Mouse (Mus musculus) spleen, postnatal 10 days (tissue): ENCODE measurements around the gene Clpb.

Experiments used
- DNase-seq, 2 experiments: peaks; one replicate each; pipeline ENCODE4 v3.0.0; 2021 to 2022; ENCODE audit warnings: low spot score in 2 of 2

Clpb gene

GRCm38 (mm10) chr7:101820295-101821030, 157.0 kb downstream of the Clpb start:
- no peak for DNase-seq

- DNase-seq = no peak
Observed at GRCm38 (mm10) chr7:101821571-101822501, 158.4 kb downstream of the Clpb start.

- no peak for DNase-seq
Observed at GRCm38 (mm10) chr7:101822836-101823757, 159.7 kb downstream of the Clpb start.

GRCm38 (mm10) chr7:101823758-101824630, 160.6 kb downstream of the Clpb start:
- DNase-seq = no peak

GRCm38 (mm10) chr7:101830373-101830772, 166.9 kb downstream of the Clpb start:
- DNase-seq = no peak

GRCm38 (mm10) chr7:101831437-101831836, 168.0 kb downstream of the Clpb start:
- no peak for DNase-seq

- DNase-seq = no peak
Observed at GRCm38 (mm10) chr7:101832372-101832771, 168.9 kb downstream of the Clpb start.

- DNase-seq = no peak
Observed at GRCm38 (mm10) chr7:101833352-101833751, 169.9 kb downstream of the Clpb start.

- no peak for DNase-seq
Observed at GRCm38 (mm10) chr7:101833916-101834584, 170.6 kb downstream of the Clpb start.

GRCm38 (mm10) chr7:101834903-101835302, 171.5 kb downstream of the Clpb start:
- DNase-seq = no peak

GRCm38 (mm10) chr7:101835457-101836109, 172.2 kb downstream of the Clpb start:
- DNase-seq = no peak

- peak; percentile 52 to 63 for DNase-seq
Observed at GRCm38 (mm10) chr7:101836271-101837153, 173.1 kb downstream of the Clpb start.

- no peak for DNase-seq
Observed at GRCm38 (mm10) chr7:101837154-101837605, 173.7 kb downstream of the Clpb start.

GRCm38 (mm10) chr7:101837606-101838471, 174.4 kb downstream of the Clpb start, which contains the start of gene Inppl1:
Gene Inppl1, minus strand, starts transcription at chr7:101838229.
- DNase-seq = peak; percentile 30 to 51

- no peak for DNase-seq
Observed at GRCm38 (mm10) chr7:101844186-101844585, 180.8 kb downstream of the Clpb start.
